Mouse (Mus musculus): Measurements from ENCODE around the gene Stx4a. TPM values are rescaled to one million over a fixed set of nuclear protein-coding genes. Genes with fewer than 3 reads are reported as not detected.
"Not testable (repeated sequence)": the region's sequence is repeated elsewhere in the genome, so short reads cannot be mapped to it uniquely, and the experiment has no call there.

The Stx4a gene
- 44.7 and 47.5 TPM in 2 replicates for polyA plus RNA-seq (2015; fragmentation: Nextera tagmentation; extraction: Ambion mirVana)

- WGBS: 5% methylated on average over 35 of the region's 38 CpGs
- ATAC-seq: peak; percentile 73
Measured at GRCm38 (mm10) chr7:127824176-127824871, at the start of gene Stx4a, which contains the start of gene Stx1b. Stx4a (plus strand) TSS chr7:127824294. Stx1b (minus strand) TSS chr7:127824549.

GRCm38 (mm10) chr7:127775837-127776236 lies 48.3 kb upstream of the Stx4a start:
- H3K27me3 ChIP-seq (replicated peaks; ENCODE audit: control insufficient read depth, insufficient read depth, low read length); H3K9me3 ChIP-seq (ENCODE audit: control insufficient read depth, low read length); H3K27ac ChIP-seq (ENCODE audit: low read length); ATAC-seq; H3K36me3 ChIP-seq (ENCODE audit: control insufficient read depth, insufficient read depth, low read length): not testable (repeated sequence)
- Histone ChIP-seq H3K9ac (ENCODE audit: low read depth, low read length) (peak overlapping the region; percentile 95), H3K4me3 (ENCODE audit: low read length) (peak overlapping the region; percentile 84), H3K4me1 (ENCODE audit: control insufficient read depth, insufficient read depth, low read length) (peaks cover 18% of the 10 kb centered on the region), H3K4me2 (ENCODE audit: low read depth, low read length) (peak overlapping the region; percentile 49)
- 77% methylated on average over 7 of the region's 7 CpGs for WGBS

More at GRCm38 (mm10) chr7:127824176-127824871, at the start of gene Stx4a, which contains the start of gene Stx1b:
- Histone ChIP-seq H3K4me3 (ENCODE audit: low read length) (peak within 1 kb of the TSS; percentile 60), H3K27ac (ENCODE audit: low read length) (peak within 1 kb of the TSS; percentile 28; the same call in 1 of the 2 replicates), H3K4me1 (ENCODE audit: control insufficient read depth, insufficient read depth, low read length) (0 out of 2 replicates have a peak, but pooled peaks cover 11% of the 10 kb centered on the region), H3K36me3 (ENCODE audit: control insufficient read depth, insufficient read depth, low read length) (no peaks in the 10 kb centered on the region), H3K9me3 (ENCODE audit: control insufficient read depth, low read length) (no peaks in the 10 kb centered on the region), H3K27me3 (replicated peaks; ENCODE audit: control insufficient read depth, insufficient read depth, low read length) (no peaks in the 10 kb centered on the region), H3K4me2 (ENCODE audit: low read depth, low read length) (peak within 1 kb of the TSS; percentile 72), H3K9ac (ENCODE audit: low read depth, low read length) (peak within 1 kb of the TSS; percentile 74)

- H3K9ac ChIP-seq (ENCODE audit: low read depth, low read length): peak within 1 kb of the TSS; percentile 95
- peak within 1 kb of the TSS; percentile 89 for H3K4me2 ChIP-seq (ENCODE audit: low read depth, low read length)
- under 1% methylated on average over 23 of the region's 23 CpGs for WGBS
- H3K36me3 ChIP-seq (ENCODE audit: control insufficient read depth, insufficient read depth, low read length): 0 out of 2 replicates have a peak, but pooled peaks cover 4% of the 10 kb centered on the region
- H3K4me1 ChIP-seq (ENCODE audit: control insufficient read depth, insufficient read depth, low read length): peaks cover 12% of the 10 kb centered on the region
- peak; percentile 62 for ATAC-seq
- peak within 1 kb of the TSS; percentile 98 for H3K27ac ChIP-seq (ENCODE audit: low read length)
- H3K4me3 ChIP-seq (ENCODE audit: low read length): peak within 1 kb of the TSS; percentile 84
- H3K27me3 ChIP-seq (replicated peaks; ENCODE audit: control insufficient read depth, insufficient read depth, low read length): no peaks in the 10 kb centered on the region
- H3K9me3 ChIP-seq (ENCODE audit: control insufficient read depth, low read length): no peaks in the 10 kb centered on the region
Measured at GRCm38 (mm10) chr7:127776426-127776825, 47.7 kb upstream of the Stx4a start, which contains the start of gene Setd1a. Setd1a (plus strand) TSS chr7:127776670.

- Histone ChIP-seq H3K27ac (ENCODE audit: low read length) (peak overlapping the region; percentile 98), H3K36me3 (ENCODE audit: control insufficient read depth, insufficient read depth, low read length) (0 out of 2 replicates have a peak, but pooled peaks cover 4% of the 10 kb centered on the region), H3K4me1 (ENCODE audit: control insufficient read depth, insufficient read depth, low read length) (peaks cover 11% of the 10 kb centered on the region), H3K27me3 (replicated peaks; ENCODE audit: control insufficient read depth, insufficient read depth, low read length) (no peaks in the 10 kb centered on the region), H3K4me3 (ENCODE audit: low read length) (peak overlapping the region; percentile 84), H3K9ac (ENCODE audit: low read depth, low read length) (peak overlapping the region; percentile 95), H3K9me3 (ENCODE audit: control insufficient read depth, low read length) (no peaks in the 10 kb centered on the region), H3K4me2 (ENCODE audit: low read depth, low read length) (peak overlapping the region; percentile 49)
- under 1% methylated on average over 57 of the region's 70 CpGs for WGBS
- peak; percentile 95 for ATAC-seq
Measured at GRCm38 (mm10) chr7:127776878-127777473, 47.1 kb upstream of the Stx4a start.

GRCm38 (mm10) chr7:127777474-127778266 lies 46.4 kb upstream of the Stx4a start:
- ATAC-seq: peak; percentile 52
- WGBS: 3% methylated on average over 59 of the region's 66 CpGs
- H3K27me3 ChIP-seq (replicated peaks; ENCODE audit: control insufficient read depth, insufficient read depth, low read length): no peaks in the 10 kb centered on the region
- H3K4me1 ChIP-seq (ENCODE audit: control insufficient read depth, insufficient read depth, low read length): peaks cover 11% of the 10 kb centered on the region
- H3K9ac ChIP-seq (ENCODE audit: low read depth, low read length): peak overlapping the region; percentile 95
- peak overlapping the region; percentile 98 for H3K27ac ChIP-seq (ENCODE audit: low read length)
- H3K36me3 ChIP-seq (ENCODE audit: control insufficient read depth, insufficient read depth, low read length): 0 out of 2 replicates have a peak, but pooled peaks cover 4% of the 10 kb centered on the region
- H3K4me2 ChIP-seq (ENCODE audit: low read depth, low read length): peak overlapping the region; percentile 89
- H3K4me3 ChIP-seq (ENCODE audit: low read length): peak overlapping the region; percentile 84
- no peaks in the 10 kb centered on the region for H3K9me3 ChIP-seq (ENCODE audit: control insufficient read depth, low read length)

- Histone ChIP-seq H3K27ac (ENCODE audit: low read length) (no peak overlapping the region), H3K27me3 (replicated peaks; ENCODE audit: control insufficient read depth, insufficient read depth, low read length) (no peaks in the 10 kb centered on the region), H3K9ac (ENCODE audit: low read depth, low read length) (peak overlapping the region; percentile 95), H3K4me2 (ENCODE audit: low read depth, low read length) (peak overlapping the region; percentile 89), H3K4me1 (ENCODE audit: control insufficient read depth, insufficient read depth, low read length) (peaks cover 11% of the 10 kb centered on the region), H3K4me3 (ENCODE audit: low read length) (peak overlapping the region; percentile 84), H3K9me3 (ENCODE audit: control insufficient read depth, low read length) (no peaks in the 10 kb centered on the region), H3K36me3 (ENCODE audit: control insufficient read depth, insufficient read depth, low read length) (peaks cover 4% of the 10 kb centered on the region; the same call in 1 of the 2 replicates)
- 78% methylated on average over 4 of the region's 4 CpGs for WGBS
- ATAC-seq: no peak
Measured at GRCm38 (mm10) chr7:127778350-127778749, 45.7 kb upstream of the Stx4a start.

- H3K4me1 ChIP-seq (ENCODE audit: control insufficient read depth, insufficient read depth, low read length): no peaks in the 10 kb centered on the region
Measured at GRCm38 (mm10) chr7:127785308-127785707, 38.8 kb upstream of the Stx4a start, which contains the start of gene Gm49388. Gm49388 (plus strand) TSS chr7:127785608.

GRCm38 (mm10) chr7:127797076-127797845 lies 26.8 kb upstream of the Stx4a start:
- Histone ChIP-seq H3K36me3 (ENCODE audit: control insufficient read depth, insufficient read depth, low read length) (peaks cover 14% of the 10 kb centered on the region), H3K4me2 (ENCODE audit: low read depth, low read length) (no peak overlapping the region), H3K27me3 (replicated peaks; ENCODE audit: control insufficient read depth, insufficient read depth, low read length) (no peaks in the 10 kb centered on the region), H3K9ac (ENCODE audit: low read depth, low read length) (no peak overlapping the region), H3K4me3 (ENCODE audit: low read length) (no peak overlapping the region), H3K4me1 (ENCODE audit: control insufficient read depth, insufficient read depth, low read length) (no peaks in the 10 kb centered on the region), H3K9me3 (ENCODE audit: control insufficient read depth, low read length) (no peaks in the 10 kb centered on the region), H3K27ac (ENCODE audit: low read length) (no peak overlapping the region)
- no peak for ATAC-seq
- 88% methylated on average over 23 of the region's 23 CpGs for WGBS

More at GRCm38 (mm10) chr7:127785308-127785707, 38.8 kb upstream of the Stx4a start, which contains the start of gene Gm49388:
- Histone ChIP-seq H3K36me3 (ENCODE audit: control insufficient read depth, insufficient read depth, low read length) (peaks cover 31% of the 10 kb centered on the region), H3K9me3 (ENCODE audit: control insufficient read depth, low read length) (no peaks in the 10 kb centered on the region), H3K27me3 (replicated peaks; ENCODE audit: control insufficient read depth, insufficient read depth, low read length) (no peaks in the 10 kb centered on the region), H3K4me2 (ENCODE audit: low read depth, low read length) (no peak within 1 kb of the TSS), H3K4me3 (ENCODE audit: low read length) (no peak within 1 kb of the TSS), H3K27ac (ENCODE audit: low read length) (no peak within 1 kb of the TSS), H3K9ac (ENCODE audit: low read depth, low read length) (no peak within 1 kb of the TSS)
- WGBS: 92% methylated on average over 7 of the region's 7 CpGs
- ATAC-seq: no peak

All from intestine, embryonic 16.5 days (tissue).